Mouse (Mus musculus) embryonic fibroblast, embryonic 13.5 days (primary cell): Measurements from ENCODE around the gene Tmem192. TPM values are rescaled to one million over a fixed set of nuclear protein-coding genes. Genes with fewer than 3 reads are reported as not detected.
A peak's percentile ranks its signal among the peaks of the same experiment; 100 is the strongest.

Experiments used
- H3K27ac ChIP-seq: 2 replicates; pipeline ENCODE4 v1.5.1; 2012; ENCODE audit warnings: low read length, control low read depth, inconsistent platforms; ENCODE audit not compliant: insufficient read depth
- H3K4me1 ChIP-seq: 2 replicates; pipeline ENCODE4 v1.6.1; 2011; ENCODE audit warnings: low read length; ENCODE audit not compliant: control insufficient read depth, insufficient read depth
- H3K4me3 ChIP-seq: 2 replicates; pipeline ENCODE4 v1.5.1; 2011; ENCODE audit warnings: mild to moderate bottlenecking, control low read depth, low read length; ENCODE audit not compliant: insufficient read depth
- CTCF ChIP-seq: IDR thresholded peaks from 2 replicates; pipeline ENCODE4 v1.5.1; 2011; ENCODE audit warnings: mild to moderate bottlenecking, control low read depth, low read length, moderate library complexity, borderline replicate concordance; ENCODE audit not compliant: insufficient read depth
- POLR2A ChIP-seq: IDR thresholded peaks from 2 replicates; pipeline ENCODE4 v1.6.1; 2011; ENCODE audit warnings: low read depth, mild to moderate bottlenecking, control low read depth, low read length, moderate library complexity
- polyA plus RNA-seq: library from polyadenylated mRNA; stranded (reverse); fragments of >200 nt; gene quantifications from 2 replicates; pipeline ENCODE4 v1.2.4, GENCODE M21; 2011; ENCODE audit warnings: low read depth; ENCODE audit not compliant: missing spikeins, insufficient read length

Gene Tmem192
- polyA plus RNA-seq = 25.1 and 32.5 TPM in 2 replicates

GRCm38 (mm10) chr8:64946820-64947697, at the start of gene Tmem192:
Gene Tmem192, plus strand, starts transcription at chr8:64947185.
- Histone ChIP-seq H3K4me3 (peak within 1 kb of the TSS; percentile 57), H3K4me1 (no peaks in the 10 kb centered on the region), H3K27ac (peak within 1 kb of the TSS; percentile 20; the same call in 1 of the 2 replicates)
- TF ChIP-seq POLR2A (peak; percentile 47; the same call in 1 of the 2 replicates), CTCF (no peak)

- Histone ChIP-seq H3K4me1 (peaks cover 2% of the 10 kb centered on the region), H3K4me3 (no peak overlapping the region), H3K27ac (no peak overlapping the region)
- TF ChIP-seq CTCF (no peak), POLR2A (no peak)
Observed at GRCm38 (mm10) chr8:64898710-64899109, 48.3 kb upstream of the Tmem192 start.

GRCm38 (mm10) chr8:64900645-64901044, 46.3 kb upstream of the Tmem192 start:
- no peak for TF ChIP-seq CTCF
- no peak for TF ChIP-seq POLR2A
- Histone ChIP-seq H3K27ac (no peak overlapping the region), H3K4me1 (peaks cover 2% of the 10 kb centered on the region), H3K4me3 (no peak overlapping the region)

- no peak for TF ChIP-seq POLR2A
- TF ChIP-seq CTCF = no peak
- Histone ChIP-seq H3K27ac (no peak overlapping the region), H3K4me3 (no peak overlapping the region), H3K4me1 (peaks cover 2% of the 10 kb centered on the region)
Observed at GRCm38 (mm10) chr8:64901527-64902156, 45.3 kb upstream of the Tmem192 start.

GRCm38 (mm10) chr8:64902191-64902590, 44.8 kb upstream of the Tmem192 start:
- Histone ChIP-seq H3K4me3 (no peak overlapping the region), H3K4me1 (peaks cover 2% of the 10 kb centered on the region), H3K27ac (no peak overlapping the region)
- TF ChIP-seq POLR2A (no peak), CTCF (no peak)

GRCm38 (mm10) chr8:64903778-64904177, 43.2 kb upstream of the Tmem192 start:
- Histone ChIP-seq H3K4me3 (no peak overlapping the region), H3K27ac (no peak overlapping the region), H3K4me1 (peaks cover 2% of the 10 kb centered on the region)
- no peak for TF ChIP-seq POLR2A
- TF ChIP-seq CTCF = no peak

GRCm38 (mm10) chr8:64910026-64910425, 37.0 kb upstream of the Tmem192 start:
- Histone ChIP-seq H3K4me3 (no peak overlapping the region), H3K4me1 (no peaks in the 10 kb centered on the region), H3K27ac (no peak overlapping the region)
- TF ChIP-seq POLR2A (no peak), CTCF (no peak)

- TF ChIP-seq CTCF (no peak), POLR2A (no peak)
- no peaks in the 10 kb centered on the region for H3K4me1 ChIP-seq
- H3K27ac ChIP-seq = no peak overlapping the region
- no peak overlapping the region for H3K4me3 ChIP-seq
Observed at GRCm38 (mm10) chr8:64916793-64917192, 30.2 kb upstream of the Tmem192 start.

GRCm38 (mm10) chr8:64923329-64923728, 23.7 kb upstream of the Tmem192 start:
- Histone ChIP-seq H3K4me1 (no peaks in the 10 kb centered on the region), H3K4me3 (no peak overlapping the region), H3K27ac (no peak overlapping the region)
- no peak for TF ChIP-seq CTCF

- Histone ChIP-seq H3K4me3 (no peak overlapping the region), H3K4me1 (no peaks in the 10 kb centered on the region), H3K27ac (no peak overlapping the region)
- no peak for TF ChIP-seq POLR2A
- TF ChIP-seq CTCF = no peak
Observed at GRCm38 (mm10) chr8:64925762-64926161, 21.2 kb upstream of the Tmem192 start.
